Mouse (Mus musculus) kidney, postnatal 4 days (tissue): ENCODE measurements around the gene Zfpm1.

Experiments
- DNase-seq, 2 experiments: peaks; one replicate each; pipeline ENCODE4 v3.0.0; 2021; ENCODE audit warnings: mixed read lengths in 2 of 2

Zfpm1 gene

DNA sequence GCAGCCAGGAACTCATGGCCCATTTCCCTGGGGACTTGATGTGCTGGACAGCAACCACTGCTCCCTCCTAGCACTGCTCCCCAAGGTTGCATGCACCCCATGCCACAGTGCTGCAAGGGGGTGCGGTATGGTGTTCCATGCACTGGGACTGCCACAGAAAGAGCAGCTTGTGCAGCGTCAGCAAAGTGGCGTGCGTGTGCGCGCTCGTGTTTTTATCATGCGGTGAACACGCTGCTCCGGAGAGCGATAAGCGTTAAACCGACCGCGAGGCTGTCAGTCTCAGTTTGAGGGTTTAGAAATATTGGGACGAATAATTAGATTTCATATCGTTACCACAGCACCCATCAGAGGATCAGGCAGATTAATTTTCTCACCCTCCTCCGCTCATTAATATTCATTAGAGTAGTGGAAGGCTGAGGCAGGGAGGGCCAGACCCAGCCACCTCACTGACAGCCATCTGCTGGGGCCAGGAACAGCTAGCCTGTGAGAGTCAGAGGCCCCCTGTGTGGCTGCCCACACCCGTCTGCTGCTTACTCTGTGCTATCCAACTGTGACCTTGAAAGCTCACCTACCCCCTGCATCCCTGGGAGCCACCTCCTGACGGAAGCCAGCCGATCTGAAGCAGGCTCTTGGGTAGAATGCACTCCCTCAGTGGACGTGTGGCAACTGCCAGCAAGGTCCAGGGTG, 47.8 kb downstream of the Zfpm1 start:
- no peak for DNase-seq

GRCm38 (mm10) chr8:122330446-122331133, 48.6 kb downstream of the Zfpm1 start:
- DNase-seq = no peak

DNA sequence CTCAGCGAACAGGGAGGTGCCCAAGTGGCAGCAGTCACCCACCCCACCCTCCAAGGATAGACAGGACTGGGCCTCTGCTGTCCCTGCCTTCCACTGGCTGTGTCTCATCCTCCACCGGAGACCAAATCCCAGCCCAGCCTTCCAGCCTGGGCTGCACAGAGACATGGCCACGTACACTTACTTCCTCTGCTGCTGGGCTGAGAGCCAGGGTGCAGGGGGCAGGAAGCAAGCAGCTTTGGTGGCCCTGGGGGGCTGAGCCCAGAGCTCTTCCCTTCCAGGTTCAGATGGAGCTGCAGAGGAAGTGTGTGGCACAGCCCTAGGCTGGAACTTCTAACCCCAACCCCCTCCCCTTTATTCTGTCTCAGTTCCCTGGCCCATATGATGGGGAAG, 49.2 kb downstream of the Zfpm1 start:
- peak; percentile 78 to 87 for DNase-seq

DNA sequence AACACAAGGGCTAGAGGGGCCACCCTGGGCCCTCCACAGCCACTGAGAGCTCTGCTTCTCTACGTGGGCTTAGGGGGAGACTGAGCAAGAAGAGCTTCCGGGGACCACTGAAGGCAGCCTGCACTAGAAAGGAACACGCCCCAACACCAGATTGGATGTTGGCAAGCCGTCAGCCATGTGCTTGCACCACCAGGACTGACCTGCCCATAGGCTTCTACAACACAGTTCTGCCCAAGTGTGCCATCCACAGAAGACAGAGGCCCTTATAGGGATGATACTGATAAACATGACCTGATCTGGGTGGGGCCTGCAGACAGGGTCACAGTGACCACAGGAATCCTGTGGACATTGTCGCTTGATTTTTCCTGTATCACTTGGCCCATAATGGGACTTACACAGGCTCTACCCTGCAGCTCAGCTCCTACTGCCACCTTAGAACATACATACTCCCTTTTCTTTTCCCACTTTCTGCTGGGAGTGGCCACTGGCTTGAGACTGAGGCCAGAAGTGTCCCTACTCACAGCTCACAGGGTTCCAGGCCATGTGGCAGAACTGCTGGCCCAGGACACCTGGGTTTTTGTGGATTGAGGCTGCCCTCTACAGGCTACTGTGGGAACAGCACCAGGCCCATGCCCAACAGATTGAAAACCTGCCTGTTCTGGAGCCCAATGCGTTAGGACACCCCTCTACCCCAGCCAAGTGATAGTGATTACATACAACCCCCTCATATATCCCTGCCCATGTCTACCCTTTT, 51.0 kb downstream of the Zfpm1 start:
- peak; percentile 90 for DNase-seq

GRCm38 (mm10) chr8:122333531-122333930, 51.6 kb downstream of the Zfpm1 start:
- no peak for DNase-seq

DNA sequence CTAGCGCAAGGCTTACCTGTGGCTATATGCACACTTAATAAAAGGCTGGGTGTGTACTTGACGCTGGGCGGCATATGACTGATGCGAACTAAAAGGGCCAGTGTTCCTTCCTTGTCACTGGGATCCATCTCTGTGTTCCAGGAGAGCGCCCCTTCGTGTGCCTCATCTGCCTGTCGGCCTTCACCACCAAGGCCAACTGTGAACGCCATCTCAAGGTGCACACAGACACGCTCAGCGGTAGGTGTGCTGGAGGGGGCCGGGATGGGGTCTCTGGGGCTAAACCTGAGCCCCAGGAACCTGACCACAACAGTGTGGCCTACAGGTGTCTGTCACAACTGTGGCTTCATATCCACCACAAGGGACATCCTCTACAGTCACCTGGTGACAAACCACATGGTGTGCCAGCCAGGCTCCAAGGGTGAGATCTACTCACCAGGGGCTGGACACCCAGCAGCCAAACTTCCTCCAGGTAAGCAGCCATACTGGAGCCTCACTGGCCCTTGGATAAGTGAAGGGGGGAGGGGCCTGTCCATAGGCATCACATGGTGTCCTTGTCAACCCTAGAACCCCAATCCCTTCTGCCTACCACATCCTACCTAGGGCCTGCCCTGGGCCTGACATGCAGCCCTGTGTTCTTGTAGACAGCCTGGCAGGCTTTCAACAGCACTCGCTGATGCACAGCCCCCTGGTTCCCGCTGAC, 53.0 kb downstream of the Zfpm1 start:
- peak in 1 of 2 experiments; percentile 31 for DNase-seq

- DNase-seq = no peak
Measured at GRCm38 (mm10) chr8:122335638-122336250, 53.8 kb downstream of the Zfpm1 start.

- peak; percentile 72 to 82 for DNase-seq
Measured at GRCm38 (mm10) chr8:122336251-122336910, 54.4 kb downstream of the Zfpm1 start.

DNA sequence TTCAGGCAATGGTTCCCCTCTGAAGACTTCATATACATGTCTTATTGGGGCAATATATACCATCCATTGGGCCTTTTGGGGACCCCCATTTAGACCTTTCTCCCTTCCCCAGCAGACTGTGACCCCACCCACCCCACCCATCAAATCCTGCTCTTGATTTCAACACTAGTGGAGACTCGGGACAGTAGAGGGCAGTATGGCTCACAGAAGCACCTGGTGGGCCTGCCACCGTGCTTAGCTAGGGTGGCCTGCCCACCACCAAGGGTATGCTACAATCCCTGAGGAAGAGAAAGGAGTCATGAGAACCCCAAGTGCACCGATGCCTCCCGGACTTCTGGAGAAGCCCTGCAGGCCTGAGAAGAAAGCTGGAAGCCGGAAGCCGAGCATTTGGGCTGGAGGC, 56.9 kb downstream of the Zfpm1 start:
- DNase-seq = peak in 1 of 2 experiments; percentile 47

GRCm38 (mm10) chr8:122340761-122341160, 58.8 kb downstream of the Zfpm1 start:
- DNase-seq = no peak

- no peak for DNase-seq
Measured at GRCm38 (mm10) chr8:122341790-122342189, 59.8 kb downstream of the Zfpm1 start.

DNA sequence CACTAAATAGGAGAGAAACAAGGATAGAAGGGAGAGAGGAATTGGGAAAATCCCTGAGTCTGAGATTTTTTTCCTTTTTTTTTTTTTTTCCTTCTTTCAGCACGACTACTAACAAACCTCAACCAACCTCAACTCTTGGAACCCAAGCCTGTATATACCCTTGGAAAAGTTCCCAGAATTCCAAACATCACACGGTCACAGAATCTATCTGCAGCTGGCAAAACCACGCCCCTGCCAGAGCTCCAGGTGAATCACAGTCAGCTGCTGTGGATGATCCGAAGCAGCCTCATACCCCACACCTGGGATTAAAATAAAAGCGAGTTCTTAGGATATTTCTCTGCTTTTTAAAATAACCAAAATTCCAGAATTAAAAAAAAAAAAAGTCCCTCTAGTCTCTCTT, 60.4 kb downstream of the Zfpm1 start:
- no peak for DNase-seq

DNA sequence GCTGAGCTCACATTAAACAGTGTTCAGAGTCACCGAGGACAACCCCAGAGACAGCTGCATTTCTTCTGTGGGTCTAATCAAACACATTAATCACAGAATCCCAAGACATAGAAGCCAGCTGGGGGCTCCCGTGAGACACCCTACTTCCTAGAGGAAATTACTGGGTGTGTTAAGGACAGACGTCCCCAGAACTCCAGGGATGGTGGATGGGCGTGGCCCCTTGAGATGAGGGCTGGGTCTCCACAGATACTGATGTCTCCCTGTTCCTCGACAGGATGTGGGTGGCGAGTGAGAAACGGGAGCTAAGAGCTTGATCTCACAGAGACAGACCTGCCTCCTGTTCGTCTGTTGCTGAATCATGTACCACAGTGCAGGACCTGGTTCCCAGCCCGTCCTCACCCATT, 60.9 kb downstream of the Zfpm1 start:
- DNase-seq = peak; percentile 73 to 82

- no peak for DNase-seq
Measured at GRCm38 (mm10) chr8:122343341-122343740, 61.4 kb downstream of the Zfpm1 start.

DNA sequence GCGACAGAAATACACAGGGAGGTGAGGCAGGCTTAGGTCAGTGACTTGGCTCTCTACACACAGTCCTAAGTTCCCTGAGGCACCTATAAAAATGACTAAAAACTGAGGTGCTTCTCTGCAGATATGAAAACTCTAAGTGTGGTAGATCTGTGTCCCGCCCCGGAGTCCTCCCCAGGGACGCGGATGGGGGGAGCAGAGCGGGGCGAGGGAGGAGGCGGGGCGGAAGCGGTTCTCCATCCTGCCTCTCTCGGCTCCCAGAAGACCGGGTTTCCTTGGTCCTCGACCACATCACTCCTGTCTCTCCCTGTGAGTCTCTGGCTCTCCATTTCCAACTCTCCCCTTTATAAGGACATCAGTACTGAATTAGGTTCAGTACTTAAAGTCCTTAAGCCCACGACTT, 61.8 kb downstream of the Zfpm1 start:
- peak; percentile 67 to 74 for DNase-seq

GRCm38 (mm10) chr8:122344219-122344618, 62.3 kb downstream of the Zfpm1 start:
- DNase-seq = peak in 1 of 2 experiments; percentile 32

DNA sequence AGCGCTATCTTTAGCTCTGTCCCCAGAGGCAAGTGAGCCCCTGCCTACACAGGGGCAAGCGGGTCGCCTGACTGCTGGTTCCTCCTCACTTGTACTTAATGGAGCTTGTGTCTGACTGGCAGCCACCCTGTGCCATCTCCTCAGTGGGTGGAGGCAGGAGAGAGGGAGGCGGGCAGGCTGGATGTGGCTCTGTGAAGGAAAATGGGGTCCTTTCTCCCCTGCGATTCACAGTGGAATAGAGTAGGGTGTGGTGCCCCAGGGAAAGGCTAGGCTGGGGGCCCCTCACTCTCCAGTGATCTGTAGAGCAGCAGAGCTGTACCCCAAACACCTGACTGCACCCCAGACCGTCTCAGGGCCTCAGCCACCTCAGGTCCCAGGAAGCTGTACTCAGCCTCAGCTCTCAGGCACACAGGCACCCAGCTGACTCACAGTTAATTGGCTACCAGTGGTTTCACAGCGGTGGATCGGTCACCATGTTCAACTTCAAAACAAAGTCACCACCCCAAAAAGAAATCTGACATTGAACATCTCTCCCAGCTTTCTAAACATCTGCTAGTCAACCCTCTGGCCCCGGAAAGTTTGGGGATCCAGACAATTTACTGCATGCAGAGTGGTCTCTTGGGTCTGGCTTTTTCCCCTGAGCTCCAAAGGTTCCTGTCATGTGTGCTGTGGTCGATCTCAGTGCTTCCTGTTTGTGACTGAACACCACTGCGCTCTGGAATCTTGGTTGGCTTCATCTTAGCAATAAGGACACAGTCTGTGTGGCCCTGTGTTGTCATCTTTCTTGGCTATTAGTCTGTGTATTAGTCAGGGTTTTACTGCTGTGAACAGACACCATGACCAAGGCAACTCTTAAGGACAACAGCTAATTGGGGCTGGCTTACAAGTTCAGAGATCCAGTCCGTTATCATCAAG, 63.5 kb downstream of the Zfpm1 start:
- DNase-seq = no peak

DNA sequence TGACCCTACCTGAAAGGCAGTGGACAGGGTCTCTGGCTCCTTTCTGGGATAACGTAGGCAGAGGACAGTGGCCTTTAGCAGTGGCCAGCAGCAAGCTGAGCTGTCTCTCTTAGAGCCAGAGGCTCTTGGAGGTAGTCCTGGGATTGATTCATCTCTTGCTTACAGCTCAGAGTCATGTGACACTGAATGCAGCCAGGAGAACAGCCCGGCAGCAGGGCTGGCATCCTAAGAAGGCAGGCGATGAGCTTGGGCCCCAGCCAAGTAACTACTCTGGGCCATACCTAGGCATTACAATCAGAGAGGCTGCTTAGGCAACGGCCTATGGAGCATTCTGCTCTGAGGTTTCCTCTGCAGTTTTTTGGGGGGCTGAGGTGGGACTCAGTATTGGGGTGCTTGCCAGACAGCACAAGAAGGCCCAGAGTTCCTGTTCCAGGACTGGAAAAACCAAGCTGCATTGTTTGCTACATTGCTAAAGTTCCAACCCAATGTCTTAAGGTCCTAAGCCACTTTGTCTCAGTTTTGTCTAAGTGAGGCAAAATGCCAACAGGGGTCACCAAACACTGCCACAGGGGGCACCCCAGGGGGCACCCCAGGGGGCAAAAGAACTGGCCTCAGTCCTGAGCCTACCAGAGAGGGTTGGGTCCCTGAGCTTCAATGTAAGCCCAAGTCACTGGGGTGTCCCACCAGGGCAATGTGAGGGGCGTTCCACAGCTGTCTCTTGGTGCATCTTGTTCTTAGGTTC, 66.0 kb downstream of the Zfpm1 start:
- no peak for DNase-seq

DNA sequence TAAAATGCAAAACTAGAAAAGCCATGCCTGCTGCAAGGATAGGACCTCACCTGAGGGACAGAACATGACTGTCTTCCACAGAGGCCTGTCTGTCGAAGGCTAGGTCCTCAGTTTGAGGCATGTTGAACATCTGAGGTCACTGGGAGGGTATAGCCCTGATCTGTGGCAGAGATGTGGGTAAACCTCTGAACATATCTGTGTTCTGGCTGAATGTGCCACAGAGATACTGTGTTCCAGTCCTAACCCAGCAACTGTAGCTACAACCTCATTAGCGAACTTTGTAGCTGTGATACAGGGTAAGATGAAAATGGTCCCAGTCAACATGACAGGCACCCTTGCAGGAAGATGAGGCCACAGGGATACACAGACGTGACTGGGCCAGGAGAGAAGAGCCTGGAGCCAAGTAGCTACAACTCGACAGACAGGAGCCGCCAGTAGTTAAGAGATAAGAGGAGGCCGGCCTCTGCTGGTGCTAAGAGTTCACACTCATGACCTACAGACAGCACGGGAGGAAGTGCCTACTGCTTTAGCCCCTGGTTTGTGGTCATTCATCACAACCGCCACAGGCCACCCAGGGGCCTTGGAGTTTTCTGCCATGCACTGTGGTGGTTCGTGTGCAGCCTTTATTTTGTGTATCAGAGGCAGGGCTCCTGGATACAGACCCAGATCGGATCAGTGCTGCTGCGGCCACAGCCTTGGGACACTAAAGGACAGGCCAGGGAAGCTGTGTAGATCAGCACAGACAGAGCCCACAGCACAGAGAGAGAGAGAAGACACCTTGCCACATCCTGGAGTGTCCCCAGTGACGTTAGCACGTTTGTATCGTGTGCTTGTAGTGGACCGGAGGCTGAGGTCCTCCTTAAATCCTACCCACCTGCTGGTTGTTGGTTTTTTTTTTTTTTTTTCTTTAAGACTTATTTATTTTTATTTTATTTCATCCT, 67.7 kb downstream of the Zfpm1 start:
- no peak for DNase-seq
